Mouse (Mus musculus) duodenum, adult 2 months (tissue): Measurements from ENCODE around the gene Anxa5. TPM values are rescaled to one million over a fixed set of nuclear protein-coding genes. Genes with fewer than 3 reads are reported as not detected.

Source experiments
- polyA plus RNA-seq: library from polyadenylated mRNA; depleted of rRNA; stranded (reverse); fragments of >200 nt; gene quantifications from 2 replicates; pipeline ENCODE4 v1.2.3, GENCODE M21; 2012; ENCODE audit warnings: low replicate concordance; rRNA removed

Gene Anxa5
- 114 and 131 TPM in 2 replicates for polyA plus RNA-seq

GRCm38 (mm10) chr3:36475532-36476087 lies at the start of gene Anxa5, which contains the start of gene 1810062G17Rik:
Anxa5 (minus strand) TSS chr3:36475894.
1810062G17Rik (plus strand) TSS chr3:36475937.

GRCm38 (mm10) chr3:36521073-36522060 lies 45.7 kb upstream of the Anxa5 start, which contains the start of gene Gm11549:
Gm11549 (minus strand) TSS chr3:36521813.

Other genes with a start within 250 kb of the Anxa5 start
- gene 1810062G17Rik, start within 50 bp of the Anxa5 start, polyA plus RNA-seq = 1.1 TPM in 1 of 2 replicates, not detected in the other
- 0.04 TPM in 1 of 2 replicates, not detected in the other for gene Gm11549, start 45.9 kb upstream of the Anxa5 start, polyA plus RNA-seq
- gene Exosc9, start 76.7 kb upstream of the Anxa5 start, polyA plus RNA-seq = 2.7 and 2.8 TPM in 2 replicates
- gene Ccna2, start 96.3 kb upstream of the Anxa5 start, polyA plus RNA-seq = 48.4 and 58.5 TPM in 2 replicates
- gene Bbs7, start 137.6 kb upstream of the Anxa5 start, polyA plus RNA-seq = 0.04 and 0.20 TPM in 2 replicates
- 0.52 and 1.4 TPM in 2 replicates for gene Trpc3, start 214.3 kb upstream of the Anxa5 start, polyA plus RNA-seq